Mouse (Mus musculus): ENCODE data around the gene Ide.

- no peak for TF ChIP-seq CTCF (IDR thresholded peaks at IDR 0.05; ENCODE audit: low read depth)
- TF ChIP-seq EP300 (IDR thresholded peaks at IDR 0.05; ENCODE audit: low read depth) = no peak
These were observed 32.3 kb upstream of the Ide start for GRCm38 (mm10) chr19:37369921-37370320.

Data from liver, embryonic 14.5 days (tissue).